Mouse (Mus musculus) forebrain, postnatal 0 days (tissue): ENCODE measurements around the gene Kctd2. TPM values are rescaled to one million over a fixed set of nuclear protein-coding genes. Genes with fewer than 3 reads are reported as not detected.

Experiments
- ATAC-seq: fragments of 200-750 bp; cut with Nextera tagmentation; 2 replicates; pipeline ENCODE4 v1.8.0; 2017; ENCODE audit warnings: mild to moderate bottlenecking, moderate library complexity
- DNase-seq: peaks from one replicate; pipeline ENCODE4 v3.0.0-alpha.2; 2015
- H3K27ac ChIP-seq: fragments of 300-500 bp; sonication (generic); 2 replicates; pipeline ENCODE4 v1.5.1; 2014; ENCODE audit warnings: low read depth, mild to moderate bottlenecking, antibody characterized with exemption, low read length, moderate library complexity, mixed read lengths
- H3K27me3 ChIP-seq: fragments of 300-500 bp; sonication (generic); 2 replicates; pipeline ENCODE4 v1.6.1; 2014; ENCODE audit warnings: mild to moderate bottlenecking, low read length, mixed read lengths; ENCODE audit not compliant: insufficient read depth
- H3K36me3 ChIP-seq: fragments of 300-500 bp; sonication (generic); 2 replicates; pipeline ENCODE4 v1.6.1; 2014; ENCODE audit warnings: mild to moderate bottlenecking, moderate library complexity; ENCODE audit not compliant: insufficient read depth
- H3K4me1 ChIP-seq: fragments of 300-500 bp; sonication (generic); 2 replicates; pipeline ENCODE4 v1.6.1; 2014; ENCODE audit warnings: antibody characterized with exemption; ENCODE audit not compliant: insufficient read depth
- H3K4me2 ChIP-seq: fragments of 300-500 bp; sonication (generic); 2 replicates; pipeline ENCODE4 v1.6.1; 2014; ENCODE audit warnings: low read depth, mild to moderate bottlenecking, moderate library complexity
- H3K4me3 ChIP-seq: fragments of 300-500 bp; sonication (generic); 2 replicates; pipeline ENCODE4 v1.5.1; 2014; ENCODE audit warnings: low read depth, low read length, mixed read lengths
- H3K9ac ChIP-seq: fragments of 300-500 bp; sonication (generic); 2 replicates; pipeline ENCODE4 v1.6.1; 2014; ENCODE audit warnings: mild to moderate bottlenecking
- H3K9me3 ChIP-seq: fragments of 300-500 bp; sonication (generic); 2 replicates; pipeline ENCODE4 v1.6.1; 2016; ENCODE audit warnings: low read length
- CTCF ChIP-seq: sonication (generic); IDR thresholded peaks from 2 replicates; pipeline ENCODE4 v1.5.1; 2016; ENCODE audit warnings: antibody characterized with exemption, control low read depth, low read depth
- WGBS: fragments of 180-500 bp; shearing (Covaris S2); extraction: QIAGEN DNeasy Blood & Tissue Kit; methylation state at CpG from one replicate; pipeline ENCODE4 v1.1.7; 2014; 5-methylcytosine and 5-hydroxymethylcytosine counted together
- polyA plus RNA-seq: library from polyadenylated mRNA; unstranded; fragments of >200 nt; fragmentation: Nextera tagmentation; extraction: Ambion mirVana; gene quantifications from 2 replicates; pipeline ENCODE4 v1.2.1, GENCODE M21; 2015
- total RNA-seq: library from RNA; depleted of rRNA; stranded (reverse); fragments of >200 nt; gene quantifications from 2 replicates; pipeline ENCODE4 v1.2.3, GENCODE M21; 2014

Kctd2 gene
- total and polyA plus RNA-seq, 2 experiments from 2014 or later, result 29.3 to 31.7 TPM

DNA sequence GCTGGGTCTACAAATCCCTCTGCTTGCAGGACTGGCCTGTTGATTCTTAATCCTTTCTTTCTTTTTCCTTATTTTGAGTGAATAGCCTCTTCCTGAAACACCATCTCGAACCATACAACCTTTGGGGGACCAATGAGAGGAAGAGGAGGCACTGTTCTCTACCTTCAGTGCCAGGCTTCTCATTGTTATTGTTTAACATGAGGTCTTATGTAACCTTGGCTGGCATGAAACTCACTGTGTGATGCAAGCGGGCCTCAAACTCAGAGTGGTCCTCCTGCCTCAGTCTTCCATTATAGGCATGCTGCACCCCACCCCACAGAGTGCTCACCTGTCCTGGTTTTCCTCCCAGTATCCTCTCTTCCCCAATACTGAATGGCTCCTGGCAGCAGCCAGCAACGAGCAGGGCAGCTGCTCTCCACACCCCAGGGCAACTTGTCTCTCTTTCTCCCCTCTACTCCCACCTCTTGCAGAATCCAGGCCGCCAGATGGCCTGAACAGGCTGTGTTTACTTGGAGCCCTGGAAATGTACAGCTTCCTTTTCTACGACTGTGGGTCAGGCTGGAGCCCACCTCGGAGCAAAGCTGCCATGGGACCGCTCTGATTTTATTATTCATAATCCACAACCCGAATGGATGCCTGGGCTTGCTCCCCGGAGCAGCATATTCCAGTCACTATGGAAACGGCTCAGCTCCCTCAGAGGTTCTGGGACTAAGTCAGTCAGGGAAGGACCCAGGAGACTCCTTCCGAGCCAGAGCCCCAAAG is 19.1 kb upstream of the Kctd2 start:
- no peak overlapping the region for H3K9ac ChIP-seq
- no peak overlapping the region for H3K4me3 ChIP-seq
- WGBS, result 31% methylated on average over 11 of the region's 11 CpGs
- H3K27ac ChIP-seq, result peak overlapping the region; percentile 36; the same call in 1 of the 2 replicates
- peaks cover 7% of the 10 kb centered on the region for H3K36me3 ChIP-seq
- H3K9me3 ChIP-seq, result no peaks in the 10 kb centered on the region
- ATAC-seq (no peak), DNase-seq (peak; percentile 36)
- TF ChIP-seq CTCF, result no peak
- H3K4me1 ChIP-seq, result peaks cover 16% of the 10 kb centered on the region
- H3K27me3 ChIP-seq, result no peaks in the 10 kb centered on the region
- no peak overlapping the region for H3K4me2 ChIP-seq

DNA sequence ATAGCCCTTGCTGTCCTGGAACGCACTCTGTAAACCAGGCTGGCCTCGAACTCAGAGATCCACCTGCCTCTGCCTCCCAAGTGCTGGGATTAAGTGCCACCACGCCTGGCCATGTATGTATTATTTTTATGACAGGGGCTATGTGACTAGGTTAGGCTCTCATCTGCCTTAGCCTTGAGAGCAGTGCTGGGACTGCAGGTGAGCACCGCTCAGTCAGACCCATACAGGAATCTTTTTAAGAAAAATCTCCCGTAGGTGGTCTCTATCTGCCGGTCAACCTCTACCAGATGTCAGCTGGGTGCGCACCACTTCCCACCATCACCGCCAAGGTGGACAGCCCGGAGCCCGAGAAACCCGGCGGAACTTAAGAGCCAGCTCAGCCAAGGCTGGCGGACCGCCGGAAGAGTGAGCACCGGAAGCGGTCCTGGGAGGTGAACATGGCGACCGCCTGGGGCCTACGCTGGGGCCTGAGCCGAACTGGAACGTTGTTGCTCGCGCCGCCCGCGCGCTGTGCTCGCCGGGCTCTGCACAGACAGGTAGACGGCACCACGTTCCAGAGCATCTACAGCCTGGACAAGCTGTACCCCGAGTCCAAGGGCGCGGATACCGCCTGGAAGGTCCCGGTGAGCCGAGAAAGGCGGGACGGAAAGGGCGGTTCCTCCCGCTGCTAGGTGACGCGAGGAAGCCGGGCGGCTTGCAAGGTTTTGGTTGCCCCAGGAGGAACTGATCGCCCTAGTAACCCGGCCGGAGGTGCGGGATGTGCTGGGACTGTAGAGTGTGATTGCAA is 16.4 kb upstream of the Kctd2 start, which contains the start of gene Mrpl58:
Gene Mrpl58, plus strand, starts transcription at position 415 of the 787 bp plus-strand sequence.
- 5% methylated on average over 50 of the region's 50 CpGs for WGBS

GRCm38 (mm10) chr11:115405723-115406122 is 14.2 kb upstream of the Kctd2 start:
- no peak overlapping the region for H3K27ac ChIP-seq
- H3K36me3 ChIP-seq, result peaks cover 24% of the 10 kb centered on the region
- TF ChIP-seq CTCF, result no peak
- peaks cover 15% of the 10 kb centered on the region for H3K4me1 ChIP-seq
- DNase-seq (no peak), ATAC-seq (no peak)
- H3K4me2 ChIP-seq, result no peak overlapping the region
- no peaks in the 10 kb centered on the region for H3K27me3 ChIP-seq
- WGBS, result 97% methylated on average over 6 of the region's 6 CpGs
- H3K9ac ChIP-seq, result no peak overlapping the region
- no peak overlapping the region for H3K4me3 ChIP-seq
- no peaks in the 10 kb centered on the region for H3K9me3 ChIP-seq

More for the DNA sequence above, 16.4 kb upstream of the Kctd2 start, which contains the start of gene Mrpl58:
- H3K27me3 ChIP-seq, result no peaks in the 10 kb centered on the region
- TF ChIP-seq CTCF, result no peak
- peak within 1 kb of the TSS; percentile 75 for H3K4me3 ChIP-seq
- peaks cover 16% of the 10 kb centered on the region for H3K4me1 ChIP-seq
- no peaks in the 10 kb centered on the region for H3K9me3 ChIP-seq
- H3K36me3 ChIP-seq, result peaks cover 11% of the 10 kb centered on the region; the same call in 1 of the 2 replicates
- DNase-seq, result peak; percentile 90
- ATAC-seq, result peak; percentile 94
- H3K4me2 ChIP-seq, result peak within 1 kb of the TSS; percentile 46
- H3K9ac ChIP-seq, result peak within 1 kb of the TSS; percentile 95
- peak within 1 kb of the TSS; percentile 89 for H3K27ac ChIP-seq

DNA sequence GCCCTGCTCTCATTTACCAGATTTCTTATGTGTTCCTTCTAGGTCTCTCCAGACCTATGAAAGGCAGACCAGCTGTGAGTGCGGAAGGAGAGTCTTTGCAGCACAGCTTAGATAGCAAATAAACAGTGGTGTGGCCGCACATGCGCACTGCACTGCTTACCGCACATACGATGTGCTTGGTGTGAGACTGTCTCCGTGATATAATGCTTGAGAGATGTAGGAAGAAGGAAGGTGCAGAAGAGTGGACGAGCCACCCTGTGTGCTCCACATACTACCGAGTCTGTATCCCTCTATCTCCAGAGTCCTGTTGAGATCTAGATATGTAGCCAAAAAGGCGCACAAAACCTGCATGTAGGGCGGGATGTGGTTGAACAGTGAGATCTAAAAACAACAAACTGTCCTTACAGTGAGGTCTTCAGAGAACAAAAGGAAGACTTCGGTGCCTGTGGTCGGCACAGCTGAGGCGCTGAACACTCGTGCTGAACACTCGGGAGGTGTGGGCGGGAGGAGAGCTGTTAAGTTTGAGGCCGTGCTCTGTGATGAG is 13.0 kb upstream of the Kctd2 start:
- no peak overlapping the region for H3K4me3 ChIP-seq
- no peak for ATAC-seq
- no peak overlapping the region for H3K27ac ChIP-seq
- H3K4me2 ChIP-seq, result no peak overlapping the region
- no peaks in the 10 kb centered on the region for H3K9me3 ChIP-seq
- 0 out of 2 replicates have a peak, but pooled peaks cover 10% of the 10 kb centered on the region for H3K4me1 ChIP-seq
- no peak for DNase-seq
- no peak for TF ChIP-seq CTCF
- 95% methylated on average over 17 of the region's 17 CpGs for WGBS
- no peaks in the 10 kb centered on the region for H3K27me3 ChIP-seq
- H3K36me3 ChIP-seq, result peaks cover 31% of the 10 kb centered on the region
- no peak overlapping the region for H3K9ac ChIP-seq

DNA sequence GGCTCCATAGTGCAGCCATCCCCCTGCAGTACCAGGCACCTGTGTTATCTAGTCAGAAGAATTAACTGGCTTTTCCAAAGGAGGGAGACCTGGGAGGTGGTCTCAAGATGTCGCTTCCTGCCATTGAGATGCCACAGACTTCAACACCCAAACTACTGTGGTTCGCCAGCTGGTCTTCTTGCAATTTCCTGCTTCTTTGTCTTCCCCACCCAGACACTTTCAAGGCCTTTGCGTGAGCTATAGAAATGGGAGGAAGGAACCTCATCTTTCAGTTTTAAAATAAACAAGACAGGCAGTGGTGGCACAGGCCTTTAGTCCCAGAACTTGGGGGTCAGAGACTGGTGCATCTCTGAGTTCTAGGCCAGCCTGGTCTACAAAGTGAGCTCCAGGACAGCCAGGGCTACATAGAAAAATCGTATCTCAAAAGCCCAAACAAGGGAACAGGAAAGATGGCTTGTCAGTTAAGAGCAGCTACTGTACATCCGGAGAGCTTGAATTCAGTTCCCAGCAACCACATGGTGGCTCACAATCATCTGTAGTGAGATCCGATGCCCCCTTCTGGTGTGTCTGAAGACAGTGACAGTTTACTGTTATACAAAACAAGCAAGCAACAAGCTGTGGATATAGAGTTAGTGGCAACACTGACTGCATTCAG is 11.5 kb upstream of the Kctd2 start:
- Histone ChIP-seq H3K4me3 (no peak overlapping the region), H3K36me3 (peaks cover 31% of the 10 kb centered on the region), H3K27me3 (no peaks in the 10 kb centered on the region), H3K27ac (no peak overlapping the region), H3K9me3 (no peaks in the 10 kb centered on the region), H3K4me1 (0 out of 2 replicates have a peak, but pooled peaks cover 5% of the 10 kb centered on the region), H3K4me2 (no peak overlapping the region), H3K9ac (no peak overlapping the region)
- DNase-seq (no peak), ATAC-seq (no peak)
- TF ChIP-seq CTCF, result peak; percentile 35; the same call in 1 of the 2 replicates
- 61% methylated on average over 6 of the region's 6 CpGs for WGBS

GRCm38 (mm10) chr11:115409556-115409955 is 10.4 kb upstream of the Kctd2 start:
- WGBS, result 13% methylated on average over 7 of the region's 7 CpGs
- Histone ChIP-seq H3K4me3 (no peak overlapping the region), H3K27me3 (no peaks in the 10 kb centered on the region), H3K4me2 (no peak overlapping the region), H3K9me3 (no peaks in the 10 kb centered on the region), H3K36me3 (peaks cover 31% of the 10 kb centered on the region), H3K4me1 (0 out of 2 replicates have a peak, but pooled peaks cover 2% of the 10 kb centered on the region), H3K9ac (no peak overlapping the region), H3K27ac (no peak overlapping the region)
- ATAC-seq, result no peak
- no peak for DNase-seq
- TF ChIP-seq CTCF, result no peak
